Mouse (Mus musculus) hindbrain, embryonic 12.5 days (tissue): Measurements from ENCODE around the gene Pld2. TPM values are rescaled to one million over a fixed set of nuclear protein-coding genes. Genes with fewer than 3 reads are reported as not detected.
A peak's percentile ranks its signal among the peaks of the same experiment; 100 is the strongest.

Source experiments
- ATAC-seq: fragments of 200-750 bp; cut with Nextera tagmentation; 2 replicates; pipeline ENCODE4 v1.8.0; 2017; ENCODE audit warnings: moderate TSS enrichment; ENCODE audit not compliant: low FRiP score
- H3K27ac ChIP-seq: fragments of 300-500 bp; sonication (generic); 2 replicates; pipeline ENCODE4 v1.5.1; 2016; ENCODE audit warnings: mild to moderate bottlenecking
- H3K27me3 ChIP-seq: fragments of 300-500 bp; sonication (generic); 2 replicates; pipeline ENCODE4 v1.6.1; 2016; ENCODE audit warnings: mild to moderate bottlenecking
- H3K36me3 ChIP-seq: fragments of 300-500 bp; sonication (generic); 2 replicates; pipeline ENCODE4 v1.6.1; 2016; ENCODE audit warnings: mild to moderate bottlenecking
- H3K4me1 ChIP-seq: fragments of 300-500 bp; sonication (generic); 2 replicates; pipeline ENCODE4 v1.6.1; 2016
- H3K4me2 ChIP-seq: fragments of 300-500 bp; sonication (generic); replicated peaks from 2 replicates; pipeline ENCODE4 v1.6.1; 2016; ENCODE audit warnings: mild to moderate bottlenecking
- H3K4me3 ChIP-seq: fragments of 300-500 bp; sonication (generic); 2 replicates; pipeline ENCODE4 v1.5.1; 2016; ENCODE audit warnings: mild to moderate bottlenecking
- H3K9ac ChIP-seq: fragments of 300-500 bp; sonication (generic); 2 replicates; pipeline ENCODE4 v1.6.1; 2016; ENCODE audit warnings: mild to moderate bottlenecking, moderate library complexity
- H3K9me3 ChIP-seq: fragments of 300-500 bp; sonication (generic); replicated peaks from 2 replicates; pipeline ENCODE4 v1.6.1; 2016; ENCODE audit warnings: mild to moderate bottlenecking
- WGBS: fragments of 180-500 bp; shearing (Covaris S2); methylation state at CpG from one replicate; pipeline ENCODE4 v1.1.7; 2016; 5-methylcytosine and 5-hydroxymethylcytosine counted together
- polyA plus RNA-seq: library from polyadenylated mRNA; unstranded; fragments of >200 nt; fragmentation: Nextera tagmentation; extraction: Ambion mirVana; gene quantifications from 2 replicates; pipeline ENCODE4 v1.2.1, GENCODE M21; 2016

Gene Pld2
- polyA plus RNA-seq, 1 experiment from 2014 or later = 7.2 TPM

DNA sequence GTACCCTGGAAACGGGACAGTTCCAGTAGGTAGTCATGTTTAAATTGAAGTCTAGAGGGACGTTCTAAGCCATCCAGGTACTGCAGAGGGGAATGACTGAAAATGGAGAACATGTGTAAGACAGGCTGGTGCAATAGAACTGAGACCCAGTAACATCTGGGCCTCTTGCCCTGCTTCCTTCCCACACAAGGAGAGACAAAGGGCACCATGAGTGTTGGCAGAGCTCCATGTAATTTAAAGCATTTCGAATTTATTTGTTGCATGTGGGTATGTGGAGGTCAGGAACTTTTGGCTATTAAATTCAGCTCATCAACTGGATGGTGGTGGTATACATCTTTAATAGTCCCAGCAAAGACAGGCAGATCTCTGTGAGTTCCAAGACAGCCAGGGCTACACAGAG lies 42.3 kb downstream of the Pld2 start:
- no peak for ATAC-seq
- no peaks in the 10 kb centered on the region for H3K9me3 ChIP-seq
- WGBS = 75% methylated on average over 3 of the region's 3 CpGs
- no peaks in the 10 kb centered on the region for H3K36me3 ChIP-seq
- no peak overlapping the region for H3K4me2 ChIP-seq
- no peak overlapping the region for H3K27ac ChIP-seq
- no peak overlapping the region for H3K9ac ChIP-seq
- peaks cover 56% of the 10 kb centered on the region for H3K4me1 ChIP-seq
- H3K4me3 ChIP-seq = no peak overlapping the region
- H3K27me3 ChIP-seq = no peaks in the 10 kb centered on the region

DNA sequence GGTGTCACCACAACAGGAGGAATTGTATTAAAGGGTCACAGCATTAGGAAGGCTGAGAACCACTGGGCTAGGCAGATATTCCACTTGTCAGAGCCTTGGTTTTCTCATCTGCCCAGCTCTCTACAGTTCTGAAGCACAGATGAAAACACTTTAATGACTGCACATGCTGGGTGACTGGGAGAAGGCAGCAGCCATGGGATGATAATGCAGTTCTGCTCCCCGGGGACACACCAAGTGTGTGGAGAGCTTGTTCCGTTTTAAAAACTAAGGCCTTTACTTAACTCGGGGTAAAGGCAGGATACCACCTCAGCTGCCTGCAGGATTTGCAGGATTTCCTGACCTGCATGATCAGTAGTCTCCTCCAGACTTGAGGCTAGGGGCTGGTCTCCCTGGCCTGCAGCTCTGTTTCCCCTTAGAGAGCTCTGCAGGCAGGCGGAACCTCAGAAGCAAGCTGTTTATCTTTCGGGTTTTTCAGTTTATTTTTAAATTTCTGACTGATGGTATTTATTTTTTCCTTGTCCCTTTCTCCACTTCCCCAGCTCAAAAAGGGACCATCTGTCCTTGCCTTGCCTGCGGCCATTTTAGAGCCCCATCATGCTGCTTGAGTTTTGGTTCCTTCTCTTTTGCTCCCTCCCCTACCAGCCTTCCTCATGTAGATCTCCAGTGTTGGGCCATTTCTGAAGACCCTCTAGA lies 43.3 kb downstream of the Pld2 start:
- H3K4me1 ChIP-seq = peaks cover 49% of the 10 kb centered on the region
- peak overlapping the region; percentile 40; the same call in 1 of the 2 replicates for H3K27ac ChIP-seq
- H3K9ac ChIP-seq = no peak overlapping the region
- H3K36me3 ChIP-seq = no peaks in the 10 kb centered on the region
- H3K4me2 ChIP-seq = no peak overlapping the region
- no peak overlapping the region for H3K4me3 ChIP-seq
- no peak for ATAC-seq
- H3K9me3 ChIP-seq = no peaks in the 10 kb centered on the region
- H3K27me3 ChIP-seq = no peaks in the 10 kb centered on the region
- 75% methylated on average over 6 of the region's 6 CpGs for WGBS

DNA sequence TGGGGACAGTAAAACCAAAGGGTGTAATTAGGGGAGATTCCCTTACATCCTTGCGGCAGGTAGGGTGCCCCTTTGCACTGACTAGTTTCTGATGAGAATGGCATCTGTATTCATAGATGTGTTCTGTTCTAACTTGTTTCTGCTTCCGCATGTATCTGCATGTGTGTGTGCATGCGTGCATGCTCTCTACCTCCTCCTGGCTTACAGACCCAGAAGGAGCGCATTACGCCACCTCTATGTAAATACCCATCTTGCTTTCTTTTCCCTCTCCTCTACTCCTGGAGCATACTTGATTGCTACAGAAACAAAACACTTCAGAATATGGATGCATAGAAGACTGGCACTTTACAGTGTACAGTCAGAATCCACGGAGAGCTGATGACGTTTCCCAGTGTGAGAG lies 43.9 kb downstream of the Pld2 start:
- no peak overlapping the region for H3K9ac ChIP-seq
- no peaks in the 10 kb centered on the region for H3K27me3 ChIP-seq
- H3K9me3 ChIP-seq = no peaks in the 10 kb centered on the region
- no peak overlapping the region for H3K4me3 ChIP-seq
- no peak overlapping the region for H3K4me2 ChIP-seq
- WGBS = 87% methylated on average over 7 of the region's 7 CpGs
- ATAC-seq = no peak
- no peak overlapping the region for H3K27ac ChIP-seq
- H3K4me1 ChIP-seq = peaks cover 46% of the 10 kb centered on the region
- no peaks in the 10 kb centered on the region for H3K36me3 ChIP-seq

DNA sequence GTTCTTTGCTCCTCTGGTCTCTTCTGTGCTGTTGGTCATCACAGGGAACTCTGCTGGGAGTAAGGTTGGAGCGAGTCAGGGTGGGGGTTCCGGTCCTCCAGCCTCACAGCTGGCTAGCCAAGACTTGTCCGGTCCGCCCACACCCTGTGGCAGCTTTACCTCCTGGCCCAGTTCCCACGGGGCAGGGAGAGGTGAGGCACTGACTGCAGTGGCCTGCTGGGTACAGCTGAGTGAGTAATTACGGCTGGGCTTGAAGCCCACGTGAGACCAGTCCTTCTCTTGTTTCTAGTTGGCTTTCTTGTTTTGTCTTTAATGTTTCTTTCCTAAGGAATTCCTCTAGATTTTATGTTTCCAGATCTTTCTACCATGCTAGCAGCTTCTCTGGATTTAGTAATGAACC lies 45.6 kb downstream of the Pld2 start:
- H3K27me3 ChIP-seq = no peaks in the 10 kb centered on the region
- H3K4me3 ChIP-seq = no peak overlapping the region
- 51% methylated on average over 7 of the region's 7 CpGs for WGBS
- no peaks in the 10 kb centered on the region for H3K36me3 ChIP-seq
- peak overlapping the region; percentile 53; the same call in 1 of the 2 replicates for H3K27ac ChIP-seq
- peaks cover 38% of the 10 kb centered on the region for H3K4me1 ChIP-seq
- no peaks in the 10 kb centered on the region for H3K9me3 ChIP-seq
- no peak overlapping the region for H3K9ac ChIP-seq
- ATAC-seq = no peak
- H3K4me2 ChIP-seq = no peak overlapping the region

DNA sequence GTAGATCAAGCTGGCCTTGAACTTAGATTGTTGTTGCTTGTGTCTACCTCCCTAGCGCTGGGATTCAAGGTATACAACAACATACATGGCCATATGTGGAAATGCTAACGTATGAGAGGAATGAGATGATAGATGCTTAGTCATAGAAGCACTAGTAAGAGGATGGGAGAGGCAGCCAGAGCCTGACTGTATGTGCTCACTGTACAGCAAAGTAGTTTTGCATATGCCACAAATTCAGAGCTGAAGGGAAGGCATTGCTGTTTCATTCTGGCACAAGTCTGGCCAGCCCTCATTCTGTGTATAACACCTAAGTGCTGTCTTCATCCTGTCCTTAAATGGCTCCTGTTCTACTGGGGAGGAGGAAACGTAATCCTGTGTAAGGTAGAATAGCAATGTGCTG lies 46.4 kb downstream of the Pld2 start:
- 89% methylated on average over 3 of the region's 3 CpGs for WGBS
- H3K27ac ChIP-seq = no peak overlapping the region

DNA sequence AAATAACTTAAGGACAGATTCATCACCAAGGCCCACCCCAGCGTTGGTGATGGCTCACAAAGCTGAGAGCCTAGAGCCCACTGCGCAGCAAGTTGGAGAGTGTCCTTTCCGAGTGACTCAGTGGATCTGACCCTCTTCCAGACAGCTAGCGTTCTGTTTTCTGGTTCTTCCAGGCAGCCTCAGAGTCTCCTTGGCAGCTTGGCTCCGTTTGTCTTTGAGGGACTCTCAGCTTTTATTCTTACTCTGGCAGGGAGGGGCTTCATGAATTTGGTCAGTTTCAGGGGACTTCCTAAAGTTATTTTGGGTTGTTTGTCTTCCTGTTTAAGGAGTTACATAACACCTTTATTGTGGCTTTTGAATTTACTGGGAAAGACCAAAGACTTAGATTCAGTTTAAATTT lies 47.1 kb downstream of the Pld2 start:
- no peak overlapping the region for H3K27ac ChIP-seq
- no peaks in the 10 kb centered on the region for H3K9me3 ChIP-seq
- no peak overlapping the region for H3K4me3 ChIP-seq
- H3K36me3 ChIP-seq = no peaks in the 10 kb centered on the region
- ATAC-seq = no peak
- H3K4me2 ChIP-seq = no peak overlapping the region
- WGBS = 83% methylated on average over 5 of the region's 5 CpGs
- peaks cover 39% of the 10 kb centered on the region for H3K4me1 ChIP-seq
- H3K9ac ChIP-seq = no peak overlapping the region
- H3K27me3 ChIP-seq = no peaks in the 10 kb centered on the region

More for the DNA sequence above, 46.4 kb downstream of the Pld2 start:
- no peaks in the 10 kb centered on the region for H3K27me3 ChIP-seq
- H3K4me2 ChIP-seq = no peak overlapping the region
- H3K4me3 ChIP-seq = no peak overlapping the region
- no peak overlapping the region for H3K9ac ChIP-seq
- no peaks in the 10 kb centered on the region for H3K9me3 ChIP-seq
- H3K36me3 ChIP-seq = no peaks in the 10 kb centered on the region
- H3K4me1 ChIP-seq = peaks cover 38% of the 10 kb centered on the region
- ATAC-seq = no peak

DNA sequence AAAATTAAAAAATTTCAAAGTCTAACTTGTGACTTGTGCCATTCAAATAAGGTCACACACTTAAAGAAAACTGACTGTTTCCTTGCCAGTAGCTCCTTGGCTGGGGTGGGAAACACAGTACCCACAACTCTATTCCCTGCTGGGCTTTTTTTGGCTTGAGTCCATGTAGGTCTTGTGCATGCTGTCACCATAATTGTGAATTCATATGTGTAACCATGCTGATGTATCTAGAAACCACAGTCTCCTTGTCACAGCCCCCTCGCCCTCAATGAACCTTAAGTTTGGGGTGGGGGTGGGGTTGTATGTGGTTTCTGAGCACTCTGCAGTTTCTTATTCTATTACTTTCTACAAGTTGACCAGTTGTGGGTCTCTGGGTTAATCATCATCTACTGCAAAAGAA lies 51.9 kb downstream of the Pld2 start:
- no peaks in the 10 kb centered on the region for H3K36me3 ChIP-seq
- WGBS = 79% methylated on average over 1 of the region's 1 CpGs

DNA sequence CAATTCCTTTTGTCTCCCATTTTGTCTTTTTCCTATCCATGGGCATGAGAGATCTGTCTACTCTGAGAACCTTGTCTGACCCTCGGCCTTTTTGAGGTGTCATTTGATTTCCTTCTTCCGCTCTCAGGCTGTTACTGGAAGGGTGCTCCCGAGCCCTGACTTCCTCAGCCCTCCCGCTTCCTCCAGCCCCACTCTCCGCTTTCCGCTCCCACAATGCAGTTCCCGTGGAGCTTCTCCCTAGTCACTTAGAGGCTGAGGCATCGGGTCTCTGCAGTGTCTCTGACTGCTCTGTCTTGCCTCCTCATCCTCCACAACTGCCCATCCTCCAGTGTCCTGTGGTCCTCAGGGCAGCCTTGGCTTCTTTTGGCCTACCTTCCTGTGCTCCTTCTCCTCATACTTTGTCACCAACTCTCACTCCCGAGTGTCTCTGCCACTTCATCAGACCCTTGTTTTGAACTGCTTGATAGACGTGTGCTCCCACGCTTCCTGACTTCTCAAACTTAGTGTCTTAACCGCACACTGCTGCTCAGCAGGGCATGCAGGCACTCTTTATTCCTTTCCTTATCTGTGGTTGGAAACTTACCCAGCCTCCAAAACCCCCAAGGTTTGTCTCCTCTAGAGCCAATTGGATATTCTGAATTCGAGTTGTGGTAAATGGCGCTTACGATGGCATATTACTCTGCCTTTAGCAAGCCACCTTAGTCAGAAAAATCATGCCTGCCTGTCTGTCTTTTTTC lies 54.6 kb downstream of the Pld2 start:
- H3K27me3 ChIP-seq = no peaks in the 10 kb centered on the region
- no peak overlapping the region for H3K9ac ChIP-seq
- peaks cover 15% of the 10 kb centered on the region for H3K4me1 ChIP-seq
- H3K4me2 ChIP-seq = no peak overlapping the region
- no peaks in the 10 kb centered on the region for H3K9me3 ChIP-seq
- no peak overlapping the region for H3K4me3 ChIP-seq
- no peak overlapping the region for H3K27ac ChIP-seq
- peaks cover 18% of the 10 kb centered on the region for H3K36me3 ChIP-seq
- 87% methylated on average over 15 of the region's 15 CpGs for whole genome bisulfite sequencing
- no peak for ATAC-seq

More for the DNA sequence above, 51.9 kb downstream of the Pld2 start:
- H3K4me2 ChIP-seq = no peak overlapping the region
- H3K4me1 ChIP-seq = peaks cover 14% of the 10 kb centered on the region
- ATAC-seq = no peak
- no peak overlapping the region for H3K9ac ChIP-seq
- no peaks in the 10 kb centered on the region for H3K27me3 ChIP-seq
- H3K9me3 ChIP-seq = no peaks in the 10 kb centered on the region
- no peak overlapping the region for H3K27ac ChIP-seq
- no peak overlapping the region for H3K4me3 ChIP-seq

DNA sequence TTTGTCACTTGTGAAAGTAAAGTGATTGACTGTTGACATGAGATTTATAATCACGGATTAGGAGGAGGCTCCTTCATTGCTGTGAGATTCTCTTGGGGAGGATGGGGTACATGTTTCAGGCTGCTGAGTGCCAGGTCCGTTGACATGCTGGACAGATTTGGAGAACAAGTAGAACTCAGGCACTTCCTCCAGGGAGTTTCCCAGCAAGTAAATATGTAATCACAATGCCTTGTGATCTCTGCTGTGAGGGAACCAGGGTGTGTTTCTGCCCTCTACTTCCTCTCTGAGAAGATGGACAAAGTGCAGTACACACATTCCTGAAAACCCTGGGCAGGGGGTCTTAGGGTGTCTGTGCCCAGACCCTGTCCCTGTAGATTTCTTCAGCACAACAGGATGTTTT lies 55.8 kb downstream of the Pld2 start:
- H3K4me2 ChIP-seq = no peak overlapping the region
- no peaks in the 10 kb centered on the region for H3K27me3 ChIP-seq
- ATAC-seq = no peak
- WGBS = 75% methylated on average over 2 of the region's 2 CpGs
- no peaks in the 10 kb centered on the region for H3K9me3 ChIP-seq
- no peak overlapping the region for H3K4me3 ChIP-seq
- peaks cover 24% of the 10 kb centered on the region for H3K36me3 ChIP-seq
- H3K9ac ChIP-seq = no peak overlapping the region
- peaks cover 15% of the 10 kb centered on the region for H3K4me1 ChIP-seq
- H3K27ac ChIP-seq = 0 out of 2 replicates have a peak overlapping the region, but pooled peaks have one; percentile 23

DNA sequence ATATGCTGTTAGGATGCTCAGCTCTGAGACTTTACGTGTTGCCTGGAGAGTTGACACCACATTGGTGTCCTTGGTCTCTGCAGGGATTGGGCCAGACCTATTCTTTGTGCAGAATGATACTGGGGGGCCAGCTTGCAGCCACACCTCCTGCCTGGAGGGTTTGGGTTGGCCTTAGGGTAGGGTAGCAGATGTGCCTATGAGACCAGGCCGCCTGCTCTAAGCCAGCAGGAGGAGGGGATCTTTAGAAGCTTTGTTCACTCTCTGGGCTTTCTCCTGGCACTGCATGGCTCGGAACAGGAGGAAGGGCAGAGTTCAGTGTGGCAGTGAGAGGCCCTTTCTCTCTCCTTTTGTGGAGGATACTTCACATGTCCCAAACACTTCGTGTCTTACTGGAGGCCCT lies 56.2 kb downstream of the Pld2 start:
- peaks cover 24% of the 10 kb centered on the region for H3K36me3 ChIP-seq
- H3K4me3 ChIP-seq = no peak overlapping the region
- no peak overlapping the region for H3K9ac ChIP-seq
- WGBS = 50% methylated on average over 4 of the region's 4 CpGs
- no peak overlapping the region for H3K4me2 ChIP-seq
- H3K27ac ChIP-seq = 0 out of 2 replicates have a peak overlapping the region, but pooled peaks have one; percentile 23
- no peaks in the 10 kb centered on the region for H3K9me3 ChIP-seq
- peaks cover 15% of the 10 kb centered on the region for H3K4me1 ChIP-seq
- no peak for ATAC-seq
- no peaks in the 10 kb centered on the region for H3K27me3 ChIP-seq

DNA sequence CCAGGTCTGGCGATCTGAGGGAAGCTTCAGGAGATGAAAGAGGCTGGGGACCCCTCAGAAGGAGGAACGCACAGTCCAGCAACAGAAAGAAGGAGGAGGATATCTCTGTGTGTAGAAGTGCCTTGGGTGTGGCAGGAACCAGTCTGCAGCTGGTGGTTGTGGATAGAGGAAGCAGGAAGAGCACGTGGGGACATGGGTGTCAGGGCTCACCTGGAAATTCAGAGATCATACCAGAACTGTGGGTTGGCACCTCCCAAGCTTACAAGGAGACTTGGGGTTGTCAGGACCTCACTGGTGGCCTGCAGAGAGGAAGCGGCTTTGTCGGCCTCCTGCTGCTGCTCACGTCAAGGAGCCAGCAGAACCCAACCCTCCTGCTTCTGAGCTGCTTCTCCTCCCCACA lies 57.4 kb downstream of the Pld2 start:
- WGBS = 76% methylated on average over 6 of the region's 6 CpGs
- no peak overlapping the region for H3K9ac ChIP-seq

DNA sequence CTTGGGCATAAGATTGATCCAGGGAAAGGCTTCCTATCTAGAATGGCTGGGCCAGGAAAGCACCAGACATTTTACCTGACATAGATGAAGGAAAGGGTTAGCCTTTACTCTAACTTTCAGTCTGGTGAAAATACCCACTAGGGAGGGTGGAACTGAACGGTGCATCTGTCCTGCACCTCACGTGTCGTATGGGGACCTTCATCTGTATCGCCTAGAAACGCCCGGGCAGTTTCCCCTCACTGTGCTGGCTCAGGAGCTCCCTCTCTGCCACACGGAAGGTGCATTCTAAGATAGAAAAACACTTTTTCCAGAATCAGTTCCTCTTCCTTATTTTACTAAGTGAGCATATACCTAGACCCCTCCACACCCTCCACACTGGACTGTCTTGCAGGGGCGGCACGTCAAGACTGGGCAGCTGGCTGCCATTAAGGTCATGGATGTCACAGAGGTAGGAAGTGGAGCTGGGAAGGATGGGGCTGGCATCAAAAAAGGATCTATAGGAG lies 58.6 kb downstream of the Pld2 start:
- Histone ChIP-seq H3K4me1 (peaks cover 13% of the 10 kb centered on the region), H3K4me3 (no peak overlapping the region), H3K9ac (no peak overlapping the region), H3K27ac (no peak overlapping the region), H3K27me3 (no peaks in the 10 kb centered on the region), H3K36me3 (peaks cover 33% of the 10 kb centered on the region), H3K9me3 (no peaks in the 10 kb centered on the region), H3K4me2 (no peak overlapping the region)
- ATAC-seq = no peak
- 90% methylated on average over 9 of the region's 9 CpGs for WGBS

More for the DNA sequence above, 57.4 kb downstream of the Pld2 start:
- Histone ChIP-seq H3K27ac (no peak overlapping the region), H3K36me3 (peaks cover 30% of the 10 kb centered on the region), H3K4me2 (no peak overlapping the region), H3K9me3 (no peaks in the 10 kb centered on the region), H3K27me3 (no peaks in the 10 kb centered on the region), H3K4me1 (peaks cover 13% of the 10 kb centered on the region), H3K4me3 (no peak overlapping the region)
- ATAC-seq = no peak
